Mouse (Mus musculus) c-Kit-positive CD71-negative TER-119-negative erythroid progenitor cells, embryonic 14.5 days (primary cell): ENCODE measurements around the gene Atrnl1.
"Not testable (repeated sequence)": the region's sequence is repeated elsewhere in the genome, so short reads cannot be mapped to it uniquely, and the experiment has no call there.

Experiments used
- DNase-seq: peaks from one replicate; pipeline ENCODE4 v3.0.0-alpha.2; 2013; ENCODE audit warnings: low read depth

The Atrnl1 gene

GRCm38 (mm10) chr19:58033241-58033640, 422.4 kb downstream of the Atrnl1 start:
- no peak for DNase-seq

- no peak for DNase-seq
These were observed 425.3 kb downstream of the Atrnl1 start for GRCm38 (mm10) chr19:58036166-58036565.

- DNase-seq = no peak
These were observed 432.3 kb downstream of the Atrnl1 start for GRCm38 (mm10) chr19:58043120-58043519.

- DNase-seq = no peak
These were observed 432.7 kb downstream of the Atrnl1 start for GRCm38 (mm10) chr19:58043550-58043949.

GRCm38 (mm10) chr19:58044816-58045215, 434.0 kb downstream of the Atrnl1 start:
- DNase-seq = no peak

- DNase-seq = no peak
These were observed 435.8 kb downstream of the Atrnl1 start for GRCm38 (mm10) chr19:58046656-58047055.

GRCm38 (mm10) chr19:58050410-58050809, 439.6 kb downstream of the Atrnl1 start:
- DNase-seq = not testable (repeated sequence)

- DNase-seq = no peak
These were observed 440.2 kb downstream of the Atrnl1 start for GRCm38 (mm10) chr19:58050986-58051385.

- no peak for DNase-seq
These were observed 441.1 kb downstream of the Atrnl1 start for GRCm38 (mm10) chr19:58051905-58052304.

GRCm38 (mm10) chr19:58052444-58053135, 441.8 kb downstream of the Atrnl1 start:
- no peak for DNase-seq

- DNase-seq = no peak
These were observed 448.9 kb downstream of the Atrnl1 start for GRCm38 (mm10) chr19:58059719-58060118.

- no peak for DNase-seq
These were observed 449.5 kb downstream of the Atrnl1 start for GRCm38 (mm10) chr19:58060199-58060853.

GRCm38 (mm10) chr19:58060854-58061358, 450.1 kb downstream of the Atrnl1 start:
- no peak for DNase-seq

- DNase-seq = no peak
These were observed 451.1 kb downstream of the Atrnl1 start for GRCm38 (mm10) chr19:58061933-58062332.

- DNase-seq = no peak
These were observed 452.7 kb downstream of the Atrnl1 start for GRCm38 (mm10) chr19:58063541-58063940.

- DNase-seq = no peak
These were observed 453.5 kb downstream of the Atrnl1 start for GRCm38 (mm10) chr19:58064116-58065000.

- no peak for DNase-seq
These were observed 454.1 kb downstream of the Atrnl1 start for GRCm38 (mm10) chr19:58065001-58065314.

- DNase-seq = no peak
These were observed 454.7 kb downstream of the Atrnl1 start for GRCm38 (mm10) chr19:58065514-58065913.

GRCm38 (mm10) chr19:58068114-58068513, 457.3 kb downstream of the Atrnl1 start:
- DNase-seq = no peak

GRCm38 (mm10) chr19:58068958-58069357, 458.1 kb downstream of the Atrnl1 start:
- no peak for DNase-seq

- no peak for DNase-seq
These were observed 461.6 kb downstream of the Atrnl1 start for GRCm38 (mm10) chr19:58072404-58072803.

- no peak for DNase-seq
These were observed 462.0 kb downstream of the Atrnl1 start for GRCm38 (mm10) chr19:58072846-58073245.

GRCm38 (mm10) chr19:58075252-58075651, 464.4 kb downstream of the Atrnl1 start:
- no peak for DNase-seq
